Mouse (Mus musculus): Measurements from ENCODE around the gene Msrb3.
"Not testable (repeated sequence)": the region's sequence is repeated elsewhere in the genome, so short reads cannot be mapped to it uniquely, and the experiment has no call there.

Gene Msrb3

DNA sequence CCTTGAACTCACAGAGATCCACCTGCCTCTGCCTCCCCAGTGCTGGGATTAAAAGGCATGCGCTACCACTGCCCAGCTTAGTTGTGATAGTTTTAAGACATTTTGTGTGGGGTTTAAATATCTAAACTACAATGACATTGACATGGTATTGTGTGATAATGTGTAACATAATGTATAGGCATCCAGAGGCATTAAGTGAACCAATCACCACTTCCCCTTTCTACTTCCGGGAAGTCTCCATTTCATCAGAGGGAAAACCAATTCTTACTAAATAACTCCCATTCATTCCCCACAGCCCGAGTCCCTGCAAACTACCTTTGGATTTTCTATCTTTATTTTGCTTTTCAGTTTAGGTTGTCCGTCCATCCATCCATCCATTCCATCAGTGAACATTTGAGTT is 90.7 kb downstream of the Msrb3 start:
- DNase-seq: no peak

- no peak for DNase-seq
These were observed 97.8 kb downstream of the Msrb3 start for GRCm38 (mm10) chr10:120801127-120801526.

GRCm38 (mm10) chr10:120799479-120799878 is 99.4 kb downstream of the Msrb3 start:
- DNase-seq: no peak

GRCm38 (mm10) chr10:120796749-120797148 is 102.2 kb downstream of the Msrb3 start:
- no peak for DNase-seq

- DNase-seq: no peak
These were observed 104.5 kb downstream of the Msrb3 start for GRCm38 (mm10) chr10:120794391-120794817.

DNA sequence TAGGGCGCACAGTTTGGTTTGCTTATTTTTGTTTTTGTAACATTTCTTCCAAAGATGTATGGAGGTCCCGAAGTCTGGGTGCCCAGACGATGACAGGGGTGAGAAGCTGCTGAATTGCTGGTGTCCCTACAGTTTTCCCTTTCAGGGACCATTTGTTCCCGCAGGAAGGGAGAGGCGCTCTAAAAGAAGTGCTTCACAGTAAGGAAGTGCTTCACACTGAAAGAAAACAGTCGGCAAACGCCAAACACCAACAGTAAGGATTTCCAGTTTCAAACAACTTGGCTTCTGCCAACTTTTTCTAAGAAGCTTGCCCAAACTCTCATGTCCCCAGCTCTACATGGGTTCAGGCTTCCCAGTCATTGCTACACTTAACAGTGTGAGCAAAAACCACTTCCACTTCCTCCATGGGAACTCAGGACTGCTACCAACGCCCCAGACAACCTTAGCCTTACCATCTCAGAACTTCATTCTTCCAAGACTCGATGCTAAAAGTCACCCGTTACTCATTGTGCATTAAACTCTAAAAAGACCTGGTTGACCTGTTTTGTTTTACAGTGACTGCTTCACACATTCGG is 106.6 kb downstream of the Msrb3 start:
- DNase-seq: peak in 1 of 2 experiments; percentile 14

GRCm38 (mm10) chr10:120791438-120791837 is 107.5 kb downstream of the Msrb3 start:
- DNase-seq: no peak

DNA sequence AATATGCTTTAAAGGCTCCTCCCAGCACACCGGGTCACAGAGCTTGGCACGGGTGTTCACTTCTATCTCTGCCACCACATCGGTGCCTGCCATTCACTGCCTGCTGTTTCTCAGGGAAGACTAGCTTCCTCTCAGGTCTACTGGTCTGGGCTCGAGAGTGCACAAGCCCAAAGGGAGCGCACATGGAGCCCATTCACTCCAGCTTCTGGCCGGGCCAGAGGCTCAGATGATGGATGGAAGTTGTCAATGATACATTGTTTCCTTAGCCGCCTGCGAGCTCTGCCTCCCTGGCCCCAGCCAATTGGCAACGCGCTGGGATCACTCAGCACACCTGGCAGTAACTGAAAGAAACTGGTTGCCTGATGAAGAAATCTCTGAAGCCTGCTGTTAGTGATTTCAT is 111.7 kb downstream of the Msrb3 start:
- no peak for DNase-seq

DNA sequence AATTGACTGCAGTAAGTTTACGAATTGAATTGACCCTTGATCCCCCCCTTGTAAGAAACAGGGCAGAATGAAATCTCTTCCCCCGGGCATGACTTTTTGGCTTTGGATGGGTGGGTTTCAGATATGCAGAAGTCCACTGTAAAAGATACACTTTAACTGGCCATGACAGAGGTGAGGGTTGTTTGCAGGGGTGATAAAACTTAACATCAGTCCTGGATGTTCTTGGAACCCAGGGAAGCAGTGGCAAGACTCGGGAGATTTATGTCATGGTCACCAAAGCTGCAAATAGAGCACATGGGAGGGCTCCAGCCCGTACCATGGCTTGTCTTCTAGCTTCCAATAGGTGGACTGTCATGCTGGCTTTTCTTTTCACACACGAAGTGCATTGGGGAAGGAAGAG is 114.4 kb downstream of the Msrb3 start:
- no peak for DNase-seq

DNA sequence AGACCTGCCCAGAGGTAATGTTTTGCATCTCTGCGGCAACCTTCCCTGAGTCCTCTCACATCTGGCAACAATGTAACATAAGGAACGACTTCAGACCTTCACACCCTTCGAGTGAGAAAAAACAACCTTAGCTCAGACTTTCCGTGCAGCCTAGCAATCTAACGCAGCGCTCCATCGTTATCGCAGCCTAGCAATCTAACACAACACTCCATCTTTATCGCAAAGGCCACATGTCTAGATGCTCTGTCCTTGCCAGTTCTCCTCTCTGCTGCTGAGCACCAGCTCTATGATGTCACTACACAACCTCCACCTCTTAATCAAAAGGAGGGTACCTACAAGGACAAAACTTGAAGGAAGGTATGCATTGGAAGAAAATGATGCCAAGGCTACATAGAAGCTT is 115.5 kb downstream of the Msrb3 start:
- DNase-seq: no peak

DNA sequence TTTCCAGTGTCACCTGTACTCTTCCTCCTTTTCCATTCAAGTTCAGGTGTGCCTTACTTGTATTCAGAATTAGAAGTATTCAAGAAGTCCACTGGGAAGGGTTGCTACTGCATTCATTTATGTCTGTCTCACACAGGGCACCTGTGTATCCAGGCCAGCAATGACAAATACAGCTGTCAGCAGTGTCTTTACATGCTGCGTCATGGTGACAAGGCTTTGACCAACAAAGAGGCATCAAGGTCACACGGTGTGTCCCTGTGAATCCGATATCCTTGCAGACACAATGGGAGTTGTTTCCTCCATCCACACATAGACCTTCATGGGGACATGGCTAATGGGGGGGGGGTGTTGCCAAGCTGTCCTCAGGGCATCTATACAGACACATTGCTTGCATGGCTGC is 121.4 kb downstream of the Msrb3 start:
- no peak for DNase-seq

DNA sequence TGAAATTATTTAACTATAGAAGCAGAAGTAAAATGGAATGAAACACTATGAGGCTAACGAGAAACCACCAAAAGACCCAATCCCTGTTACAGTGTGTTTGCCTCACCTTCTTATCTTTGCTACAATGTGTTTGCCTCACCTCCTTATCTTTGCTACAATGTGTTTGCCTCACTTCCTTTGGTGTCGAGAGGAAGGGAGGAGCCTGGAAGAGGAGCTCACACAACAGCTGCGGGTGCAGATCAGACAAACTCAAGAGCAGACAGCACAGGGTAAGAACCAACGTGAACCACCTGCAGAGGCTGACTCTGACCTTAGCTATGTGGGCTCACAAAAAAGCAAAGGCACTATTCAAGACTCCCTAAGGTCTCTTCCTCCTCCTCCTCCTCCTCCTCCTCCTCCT is 123.5 kb downstream of the Msrb3 start:
- DNase-seq: peak in 1 of 2 experiments; percentile 30

GRCm38 (mm10) chr10:120767418-120767817 is 131.5 kb downstream of the Msrb3 start:
- no peak for DNase-seq

GRCm38 (mm10) chr10:120765398-120765797 is 133.5 kb downstream of the Msrb3 start:
- no peak for DNase-seq

DNA sequence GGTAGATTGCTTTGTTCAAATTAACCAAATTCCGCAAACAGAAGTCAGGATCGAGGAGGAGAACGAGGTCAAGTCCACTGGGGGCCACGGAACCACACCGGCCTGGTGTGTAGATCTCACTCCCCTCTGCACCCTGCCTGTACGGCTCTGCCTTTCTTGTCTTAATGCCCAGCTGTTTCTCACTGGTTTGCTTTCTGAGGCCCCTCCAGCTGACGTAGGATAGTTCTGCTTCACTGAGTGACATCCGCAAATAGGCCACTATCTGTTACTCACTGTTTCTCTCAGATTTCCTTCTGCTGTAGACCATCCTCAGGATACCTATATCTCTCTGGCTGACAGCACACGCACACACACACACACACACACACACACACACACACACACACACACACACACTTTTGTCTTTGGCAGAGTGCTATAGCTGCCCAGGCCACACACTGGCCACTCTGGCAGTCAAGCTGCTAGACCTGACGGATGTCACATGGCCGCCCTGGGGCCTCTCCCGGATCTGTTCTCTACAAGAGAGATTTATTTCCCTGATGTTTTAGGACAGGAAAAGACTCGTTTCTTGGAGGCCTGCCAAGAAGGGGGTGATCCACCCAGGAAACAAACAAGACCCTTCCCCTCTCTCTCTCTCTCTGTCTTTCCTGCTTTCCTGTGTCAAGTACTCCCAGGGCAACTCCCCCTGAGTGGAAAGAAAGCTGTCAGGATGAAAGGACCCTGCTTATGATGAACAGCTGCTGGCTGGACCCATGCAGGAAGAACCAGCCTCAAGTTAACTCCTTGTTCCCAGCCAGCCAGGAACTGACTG is 135.0 kb downstream of the Msrb3 start:
- peak; percentile 5 to 41 for DNase-seq

DNA sequence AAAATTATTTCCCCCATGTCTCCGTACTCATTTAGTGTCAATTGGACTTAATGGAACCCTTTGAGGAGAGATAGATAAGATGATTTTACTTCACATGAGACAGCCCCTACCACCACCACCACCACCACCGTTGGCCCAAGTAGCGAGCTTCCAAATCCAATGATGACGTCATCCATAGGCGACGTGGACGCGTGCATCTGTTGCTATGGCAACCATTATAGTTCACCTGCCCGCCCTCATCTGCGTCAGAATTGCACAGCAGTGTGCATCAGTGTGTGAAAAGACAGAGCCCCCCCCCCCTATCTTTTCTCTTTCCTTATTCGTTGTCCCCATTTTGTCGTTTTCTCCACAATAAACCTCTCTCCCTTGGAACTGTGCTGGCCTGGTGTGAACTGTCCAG is 135.9 kb downstream of the Msrb3 start:
- no peak for DNase-seq

GRCm38 (mm10) chr10:120760679-120761078 is 138.2 kb downstream of the Msrb3 start:
- DNase-seq: no peak

- DNase-seq: no peak
These were observed 139.0 kb downstream of the Msrb3 start for GRCm38 (mm10) chr10:120759883-120760282.

GRCm38 (mm10) chr10:120752454-120752853 is 146.4 kb downstream of the Msrb3 start:
- DNase-seq: no peak

DNA sequence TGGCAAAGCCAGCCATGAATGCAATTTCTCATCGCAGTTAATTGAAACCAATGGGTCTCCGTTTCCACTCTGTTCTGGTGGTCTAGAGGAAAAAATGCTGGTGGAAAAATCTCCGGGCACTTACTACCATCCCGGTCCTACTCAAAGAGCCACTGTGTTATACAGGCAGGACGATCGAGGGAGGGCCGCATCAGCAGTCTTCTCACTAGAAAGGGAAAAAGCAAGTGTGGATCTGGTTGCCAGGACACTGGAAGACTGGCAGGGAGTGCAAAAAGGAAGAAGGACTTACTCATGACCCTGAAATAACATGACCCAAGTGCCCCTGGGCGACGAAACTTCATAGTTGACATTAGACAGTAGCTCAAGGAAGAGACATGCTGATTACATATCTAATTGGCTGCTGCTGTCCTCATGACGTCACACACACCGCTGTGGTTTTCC is 147.1 kb downstream of the Msrb3 start:
- peak; percentile 30 to 39 for DNase-seq

GRCm38 (mm10) chr10:120751295-120751722 is 147.6 kb downstream of the Msrb3 start:
- peak; percentile 65 to 75 for DNase-seq

DNA sequence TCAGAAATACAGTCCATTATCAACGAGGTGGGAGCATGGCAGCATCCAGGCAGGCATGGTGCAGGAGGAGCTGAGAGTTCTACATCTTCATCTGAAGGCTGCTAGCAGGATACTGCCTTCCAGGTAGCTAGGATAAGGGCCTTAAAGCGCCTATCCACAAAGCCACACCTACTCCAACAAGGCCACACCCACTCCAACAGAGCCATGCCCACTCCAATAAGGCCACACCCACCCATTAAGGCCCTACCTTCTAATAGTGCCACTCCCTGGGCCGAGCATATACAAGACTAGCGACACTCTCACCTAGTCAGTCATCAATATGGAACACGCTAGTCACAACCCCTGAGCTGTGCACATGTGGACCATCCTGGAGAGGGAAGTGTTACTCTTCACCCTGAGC is 149.3 kb downstream of the Msrb3 start:
- DNase-seq: not testable (repeated sequence)

- DNase-seq: no peak
These were observed 150.7 kb downstream of the Msrb3 start for GRCm38 (mm10) chr10:120748156-120748555.

- peak; percentile 24 to 26 for DNase-seq
These were observed 153.6 kb downstream of the Msrb3 start for GRCm38 (mm10) chr10:120745138-120745856.
